Mouse (Mus musculus) liver, embryonic 14.5 days (tissue): ENCODE results near the gene Cd274. TPM values are rescaled to one million over a fixed set of nuclear protein-coding genes. Genes with fewer than 3 reads are reported as not detected.

Source experiments
- ATAC-seq: fragments of 200-750 bp; cut with Nextera tagmentation; 2 replicates; pipeline ENCODE4 v1.8.0; 2017; ENCODE audit warnings: moderate number of reproducible peaks, mild to moderate bottlenecking, moderate library complexity; ENCODE audit not compliant: insufficient read depth
- DNase-seq, 3 experiments: peaks; one replicate each; pipeline ENCODE4 v3.0.0-alpha.2; 2012 to 2013; ENCODE audit warnings: low read depth in 3 of 3, low spot score in 3 of 3
- H3K27ac ChIP-seq: fragments of 300-500 bp; sonication (generic); 2 replicates; pipeline ENCODE4 v1.5.1; 2014; ENCODE audit warnings: moderate library complexity, mild to moderate bottlenecking, control low read depth, inconsistent platforms
- H3K27me3 ChIP-seq: fragments of 300-500 bp; sonication (generic); 2 replicates; pipeline ENCODE4 v1.6.1; 2014; ENCODE audit warnings: mild to moderate bottlenecking, low read length, moderate library complexity; ENCODE audit not compliant: control insufficient read depth, insufficient read depth
- H3K36me3 ChIP-seq: fragments of 300-500 bp; sonication (generic); replicated peaks from 2 replicates; pipeline ENCODE4 v1.6.1; 2014; ENCODE audit warnings: low read depth; ENCODE audit not compliant: control insufficient read depth, insufficient read depth
- H3K4me1 ChIP-seq, 2 experiments: fragments of 200-500 bp in 1 of 2; fragments of 300-500 bp in 1 of 2; sonication (generic) in 1 of 2; replicated peaks; 2 replicates each; pipeline ENCODE4 v1.6.1; 2012 to 2014; ENCODE audit warnings: antibody characterized with exemption in 1 of 2, inconsistent platforms in 1 of 2, low read length in 1 of 2; ENCODE audit not compliant: control insufficient read depth in 2 of 2, insufficient read depth in 2 of 2
- H3K4me2 ChIP-seq: fragments of 300-500 bp; sonication (generic); 2 replicates; pipeline ENCODE4 v1.6.1; 2014; ENCODE audit warnings: low read depth, mild to moderate bottlenecking, control low read depth, moderate library complexity
- H3K4me3 ChIP-seq, 2 experiments: fragments of 200-500 bp in 1 of 2; fragments of 300-500 bp in 1 of 2; sonication (generic) in 1 of 2; 2 replicates each; pipeline ENCODE4 v1.5.1; 2012 to 2014; ENCODE audit warnings: low read depth in 2 of 2, low read length in 2 of 2, mild to moderate bottlenecking in 2 of 2, control low read depth in 1 of 2, inconsistent platforms in 1 of 2, moderate library complexity in 1 of 2; ENCODE audit not compliant: insufficient read depth in 1 of 2
- H3K9ac ChIP-seq: fragments of 300-500 bp; sonication (generic); replicated peaks from 2 replicates; pipeline ENCODE4 v1.6.1; 2014; ENCODE audit warnings: mild to moderate bottlenecking, control low read depth, moderate library complexity
- H3K9me3 ChIP-seq: fragments of 300-500 bp; sonication (generic); 2 replicates; pipeline ENCODE4 v1.6.1; 2016; ENCODE audit warnings: low read length, mixed read lengths; ENCODE audit not compliant: control insufficient read depth
- CTCF ChIP-seq: IDR thresholded peaks from 2 replicates; pipeline ENCODE4 v1.5.1; 2016; ENCODE audit warnings: antibody characterized with exemption, low read depth, control low read depth
- EP300 ChIP-seq: IDR thresholded peaks from 2 replicates; pipeline ENCODE4 v1.6.1; 2016; ENCODE audit warnings: antibody characterized with exemption, low read depth
- WGBS: fragments of 180-500 bp; shearing (Covaris S2); extraction: QIAGEN DNeasy Blood & Tissue Kit; methylation state at CpG from one replicate; pipeline ENCODE4 v1.1.7; 2014; ENCODE audit not compliant: insufficient replicate concordance; 5-methylcytosine and 5-hydroxymethylcytosine counted together
- polyA plus RNA-seq, 2 experiments: library from polyadenylated mRNA; depleted of rRNA in 1 of 2; stranded (reverse) in 1 of 2; unstranded in 1 of 2; fragments of >200 nt; fragmentation: Nextera tagmentation in 1 of 2; extraction: Ambion mirVana in 1 of 2; gene quantifications; 2 replicates each; pipeline versions ENCODE4 v1.2.1 to v1.2.3; 2012 to 2014

The Cd274 gene
- polyA plus RNA-seq, 2 experiments, result 0.10 to 0.75 TPM

DNA sequence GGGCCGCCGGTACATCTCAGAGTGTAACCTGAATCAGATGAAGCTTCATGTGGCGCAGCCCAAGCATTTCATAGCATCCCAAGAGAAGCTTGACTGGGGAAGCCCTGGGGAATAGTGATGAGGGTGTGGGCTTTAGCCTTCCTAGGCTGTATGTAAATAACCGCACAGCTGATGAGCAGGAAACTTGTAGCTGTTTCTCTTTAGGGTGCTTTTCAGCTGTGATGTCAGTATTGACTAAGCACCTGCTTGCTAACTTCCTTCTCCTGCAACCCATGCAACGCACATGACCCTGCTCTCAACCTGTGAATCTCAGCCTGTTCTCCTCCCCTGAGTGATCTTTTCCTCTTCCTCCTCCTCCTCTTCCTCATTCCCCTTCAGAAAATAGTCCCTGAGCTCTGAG, 3.2 kb upstream of the Cd274 start:
- Histone ChIP-seq H3K27ac (no peak overlapping the region), H3K9me3 (no peaks in the 10 kb centered on the region), H3K4me1 (peaks cover 20 to 24% of the 10 kb centered on the region in 2 experiments), H3K9ac (no peak overlapping the region), H3K4me2 (no peak overlapping the region), H3K4me3 (no peak overlapping the region), H3K36me3 (no peaks in the 10 kb centered on the region), H3K27me3 (no peaks in the 10 kb centered on the region)
- no peak for TF ChIP-seq CTCF
- no peak for TF ChIP-seq EP300
- 71% methylated on average over 5 of the region's 5 CpGs for WGBS
- no peak for ATAC-seq
- no peak for DNase-seq

DNA sequence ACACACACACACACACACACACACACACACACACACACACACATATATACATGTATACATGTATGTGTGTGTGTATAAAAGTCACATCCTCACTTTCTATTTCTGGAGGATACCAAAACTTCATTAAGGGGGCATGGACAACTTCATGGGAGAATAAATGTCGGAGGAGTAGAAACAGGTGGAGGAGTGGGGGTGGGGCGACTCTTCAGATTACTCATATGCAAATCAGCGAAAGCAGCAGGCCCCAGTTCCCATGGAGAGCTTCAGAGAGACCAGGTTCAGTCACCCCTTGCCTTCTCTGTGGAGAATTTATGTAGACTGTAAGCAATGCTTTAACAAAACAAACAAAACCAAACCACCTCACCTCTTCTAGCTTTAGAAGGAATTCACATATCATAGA, 2.1 kb upstream of the Cd274 start:
- DNase-seq, result no peak
- H3K9me3 ChIP-seq, result no peaks in the 10 kb centered on the region
- H3K4me3 ChIP-seq, result no peak overlapping the region
- H3K4me1 ChIP-seq, result peaks cover 20 to 24% of the 10 kb centered on the region in 2 experiments
- H3K36me3 ChIP-seq, result no peaks in the 10 kb centered on the region
- H3K4me2 ChIP-seq, result no peak overlapping the region
- H3K27ac ChIP-seq, result no peak overlapping the region
- no peak for TF ChIP-seq CTCF
- TF ChIP-seq EP300, result no peak
- H3K9ac ChIP-seq, result no peak overlapping the region
- no peaks in the 10 kb centered on the region for H3K27me3 ChIP-seq
- WGBS, result 65% methylated on average over 3 of the region's 3 CpGs
- ATAC-seq, result no peak

DNA sequence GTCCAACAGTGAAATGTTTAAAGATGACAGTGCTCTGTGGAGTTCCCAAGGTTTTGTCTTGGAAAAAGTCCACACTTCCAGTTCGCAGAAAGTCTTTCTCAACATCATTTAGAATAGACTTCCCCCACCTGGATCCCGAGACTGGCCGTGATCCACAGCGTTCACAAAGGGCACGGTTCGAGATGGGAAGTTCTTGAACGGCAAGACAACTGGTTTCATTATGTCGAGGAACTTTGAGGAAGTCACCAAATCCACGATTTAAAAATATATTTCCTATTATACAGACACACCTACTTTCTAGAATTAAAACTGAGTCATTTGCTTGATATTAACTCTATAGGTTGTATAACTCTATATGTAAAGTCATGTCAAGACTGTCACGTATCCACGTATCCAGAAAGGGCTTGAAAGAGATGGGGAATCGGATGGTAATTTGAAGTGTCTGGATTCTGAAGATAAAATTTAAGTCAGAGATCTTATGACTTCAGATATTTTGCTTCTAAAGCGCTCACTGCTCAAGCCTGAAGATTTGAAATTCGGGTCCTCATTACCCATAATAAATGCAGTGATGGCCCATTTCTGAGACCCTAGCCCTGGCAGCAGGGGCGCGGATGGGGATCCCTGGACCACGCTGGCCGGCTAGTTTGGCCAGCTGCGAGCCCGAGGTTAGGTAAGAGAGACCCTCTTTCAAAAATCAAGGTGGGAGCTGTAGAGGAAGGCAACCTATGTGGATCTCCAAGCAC, 858 bp upstream of the Cd274 start:
- DNase-seq (no peak), ATAC-seq (no peak)
- TF ChIP-seq EP300, result no peak
- no peak for TF ChIP-seq CTCF
- H3K27ac ChIP-seq, result peak overlapping the region; percentile 81
- H3K27me3 ChIP-seq, result no peaks in the 10 kb centered on the region
- H3K4me1 ChIP-seq, result peaks cover 13 to 18% of the 10 kb centered on the region in 2 experiments
- no peaks in the 10 kb centered on the region for H3K9me3 ChIP-seq
- H3K4me2 ChIP-seq, result peak overlapping the region; percentile 84
- peak overlapping the region; percentile 80 for H3K9ac ChIP-seq
- WGBS, result 14% methylated on average over 20 of the region's 20 CpGs
- peak overlapping the region; percentile 78 to 79 for H3K4me3 ChIP-seq
- H3K36me3 ChIP-seq, result no peaks in the 10 kb centered on the region

DNA sequence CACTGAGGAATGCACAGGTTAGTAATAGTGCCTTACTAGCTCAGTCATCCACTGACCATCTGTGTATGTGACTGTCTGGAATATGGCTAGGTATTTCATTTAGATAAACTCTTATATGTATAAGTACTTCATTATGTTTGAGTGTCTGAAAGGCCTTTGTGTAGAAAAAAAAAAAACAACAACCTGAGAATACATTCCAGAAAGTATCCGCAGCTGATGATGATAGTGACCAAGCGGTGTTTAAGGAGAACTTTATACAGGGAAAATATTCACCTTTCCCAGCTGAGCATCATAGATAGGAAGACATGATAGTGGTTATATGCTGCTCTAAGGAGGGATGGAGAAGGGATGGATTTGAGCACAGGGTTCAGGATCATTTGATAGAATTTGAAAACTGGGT, 786 bp downstream of the Cd274 start:
- peaks cover 13 to 18% of the 10 kb centered on the region in 2 experiments for H3K4me1 ChIP-seq
- ATAC-seq (no peak), DNase-seq (no peak)
- H3K9me3 ChIP-seq, result no peaks in the 10 kb centered on the region
- H3K4me3 ChIP-seq, result no peak overlapping the region
- H3K27me3 ChIP-seq, result no peaks in the 10 kb centered on the region
- H3K36me3 ChIP-seq, result no peaks in the 10 kb centered on the region
- TF ChIP-seq EP300, result no peak
- no peak for TF ChIP-seq CTCF
- H3K27ac ChIP-seq, result no peak overlapping the region
- H3K9ac ChIP-seq, result no peak overlapping the region
- no peak overlapping the region for H3K4me2 ChIP-seq
- WGBS, result 66% methylated on average over 2 of the region's 2 CpGs

DNA sequence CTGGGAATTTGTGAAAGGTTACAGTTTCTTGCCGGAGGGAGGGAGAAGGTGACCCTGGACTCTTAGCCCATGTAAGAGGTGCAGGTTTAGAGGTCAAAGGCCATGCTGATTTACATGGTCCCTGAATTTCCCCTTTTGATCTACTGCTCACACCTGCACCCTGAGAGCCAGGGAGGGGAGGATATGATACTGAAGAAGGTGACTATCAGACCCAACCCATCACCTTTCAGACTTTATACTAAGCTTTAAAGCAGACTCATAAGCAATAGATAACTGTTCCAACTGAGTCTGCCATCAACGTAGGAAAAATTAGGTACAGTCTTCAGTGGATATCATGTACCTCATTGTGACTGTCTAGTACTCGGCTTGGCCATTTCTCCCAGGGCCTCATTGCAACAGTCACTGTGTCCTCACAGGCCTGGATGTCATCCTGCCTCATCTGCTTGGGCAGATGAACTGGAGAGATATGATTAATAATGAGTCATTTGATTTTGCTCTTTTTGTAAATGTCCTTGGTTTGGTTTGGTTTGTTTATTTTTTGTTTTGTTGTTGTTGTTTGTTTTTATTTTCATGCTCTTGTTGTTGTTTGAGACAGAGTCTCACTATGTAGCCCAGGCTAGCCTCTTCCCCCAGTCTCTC, 1.5 kb downstream of the Cd274 start:
- TF ChIP-seq EP300, result no peak
- TF ChIP-seq CTCF, result no peak
- Histone ChIP-seq H3K4me3 (no peak overlapping the region), H3K9ac (no peak overlapping the region), H3K9me3 (no peaks in the 10 kb centered on the region), H3K4me1 (peaks cover 13 to 18% of the 10 kb centered on the region in 2 experiments), H3K27ac (no peak overlapping the region), H3K4me2 (no peak overlapping the region), H3K36me3 (no peaks in the 10 kb centered on the region), H3K27me3 (no peaks in the 10 kb centered on the region)
- ATAC-seq, result no peak
- 43% methylated on average over 3 of the region's 3 CpGs for WGBS
- DNase-seq, result no peak
